Mouse (Mus musculus) cortical plate, adult 2 months (tissue): ENCODE data around the gene Msi2.

Source experiments
- CTCF ChIP-seq: fragments of 200-500 bp; IDR thresholded peaks from 2 replicates; pipeline ENCODE4 v1.5.1; 2011; ENCODE audit warnings: mild to moderate bottlenecking, control low read depth, low read length; ENCODE audit not compliant: insufficient read depth; ENCODE audit errors: extremely low read depth
- POLR2A ChIP-seq: fragments of 200-500 bp; IDR thresholded peaks from 2 replicates; pipeline ENCODE4 v1.6.1; 2011; ENCODE audit warnings: mild to moderate bottlenecking, low read length, control low read depth; ENCODE audit not compliant: insufficient read depth; ENCODE audit errors: extremely low read depth

DNA sequence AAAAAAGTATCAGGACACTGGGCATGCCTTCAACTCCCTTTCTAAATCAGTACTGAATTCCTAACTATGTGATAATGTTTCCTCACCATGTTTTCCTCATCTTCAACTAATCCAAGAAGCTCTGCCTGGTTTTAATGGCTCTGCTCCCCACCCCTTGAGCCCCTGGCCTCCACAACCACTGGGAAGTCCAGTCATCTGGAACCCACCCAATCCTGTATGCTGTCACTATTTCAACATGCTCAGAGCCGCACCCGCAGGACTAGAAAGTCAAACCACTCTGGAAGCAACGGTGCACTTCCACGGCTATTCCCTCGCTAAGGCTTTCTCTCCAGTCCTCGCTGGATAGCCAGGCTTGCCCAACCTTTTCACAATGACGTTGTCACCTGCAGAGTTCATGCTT is 106.2 kb downstream of the Msi2 start:
- TF ChIP-seq CTCF = no peak
- TF ChIP-seq POLR2A = no peak
